Mouse (Mus musculus): ENCODE measurements at regions not wholly inside any gene's neighbourhood (a gene's known extent, or its start where the extent isn't known, plus 50 kb on each side); places are given as distances from the start of the nearest gene placed in this dataset.

DNA sequence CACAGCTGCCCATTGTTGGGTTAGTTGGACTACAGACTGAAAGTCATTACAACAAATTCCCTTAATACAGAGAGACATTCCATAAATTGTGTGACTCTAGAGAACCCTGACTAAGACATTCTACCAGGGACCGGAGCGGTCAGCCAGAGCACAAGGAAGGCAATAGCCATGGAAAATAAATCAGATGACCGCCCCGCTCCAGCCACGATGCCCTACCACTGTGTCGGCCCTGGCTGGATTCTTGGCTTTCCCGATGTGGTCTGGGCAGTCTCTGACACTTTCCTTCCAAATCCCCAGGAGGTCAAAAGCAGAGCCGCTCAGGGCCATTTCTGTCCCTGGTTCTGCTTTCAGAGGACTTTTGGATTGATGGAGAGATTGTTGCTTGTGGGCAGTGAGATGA, 57.8 kb downstream of the Lsm3 start:
- DNase-seq (ENCODE audit: low spot score) = no peak

DNA sequence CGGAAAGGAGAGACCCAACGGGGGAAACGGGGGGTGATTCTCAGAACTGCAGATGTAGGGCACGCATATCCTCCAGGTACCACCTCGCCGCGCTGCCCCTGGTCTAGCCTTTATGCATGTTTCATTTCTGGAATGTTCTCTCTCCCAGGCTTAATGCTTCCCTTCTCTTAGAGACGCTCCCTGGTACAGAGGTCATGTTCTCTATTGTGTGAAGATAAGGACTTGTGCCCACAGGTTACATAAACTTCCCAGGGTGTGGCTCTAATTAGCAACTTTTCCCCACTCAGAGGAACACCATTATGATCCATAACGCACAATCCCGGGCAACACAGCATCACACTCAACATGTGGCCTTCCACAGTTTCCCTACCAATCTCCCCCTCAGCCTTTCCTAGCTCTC, 58.7 kb downstream of the Lsm3 start:
- DNase-seq (ENCODE audit: low spot score) = no peak

DNA sequence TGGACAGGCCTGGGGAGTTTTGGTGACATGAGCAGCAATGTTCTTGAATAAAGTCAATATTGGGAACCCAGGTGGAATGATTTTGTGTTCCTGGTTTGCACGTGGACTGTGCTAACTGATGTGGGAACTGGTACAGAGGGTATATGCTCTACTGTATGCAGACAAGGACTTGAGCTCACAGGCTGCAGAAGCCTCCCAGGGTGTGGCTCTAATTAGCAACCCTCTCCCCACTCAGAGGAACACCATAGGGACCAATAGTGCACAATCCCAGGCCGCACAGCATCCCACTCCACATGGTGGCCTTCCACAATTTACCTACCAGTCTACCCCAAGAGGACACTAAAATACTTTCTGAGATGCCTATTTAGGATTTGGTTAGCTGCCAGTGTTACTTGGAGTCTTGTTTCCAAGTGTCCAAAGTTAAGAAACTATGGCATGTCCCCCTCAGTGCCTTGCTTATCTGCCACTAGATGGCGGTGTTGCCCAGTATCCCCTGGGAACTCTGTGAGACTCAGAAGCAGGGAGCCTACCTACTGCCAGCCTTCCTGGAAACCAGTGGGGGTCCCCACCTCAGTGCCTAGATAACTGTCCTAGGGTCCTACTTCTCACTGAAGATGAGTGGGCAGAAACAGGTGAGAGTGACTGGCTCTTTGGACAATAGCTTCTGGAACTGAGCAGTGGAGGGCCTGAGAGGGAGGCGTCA, 60.1 kb downstream of the Lsm3 start:
- peak; percentile 88 for DNase-seq (ENCODE audit: low spot score)

DNA sequence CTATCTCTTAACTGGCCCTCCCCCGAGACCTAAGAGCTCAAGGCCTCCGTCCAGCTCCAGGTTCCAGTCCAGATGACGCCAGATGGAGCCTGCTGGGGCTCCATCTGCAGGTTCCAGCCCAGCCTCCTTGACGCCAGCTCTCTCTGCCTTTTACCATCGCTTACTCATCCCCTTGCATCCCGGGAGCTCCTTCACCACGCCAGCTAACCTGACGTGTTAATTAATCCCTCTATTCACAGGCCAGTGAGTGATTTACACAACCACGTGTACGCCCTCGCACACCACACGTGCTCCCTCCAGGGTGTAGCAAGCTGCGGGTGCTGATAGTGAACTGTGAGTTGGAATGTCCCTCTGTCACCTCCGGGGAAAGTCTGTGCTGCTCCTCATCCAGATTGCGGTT, 61.2 kb downstream of the Lsm3 start:
- no peak for DNase-seq (ENCODE audit: low spot score)

DNA sequence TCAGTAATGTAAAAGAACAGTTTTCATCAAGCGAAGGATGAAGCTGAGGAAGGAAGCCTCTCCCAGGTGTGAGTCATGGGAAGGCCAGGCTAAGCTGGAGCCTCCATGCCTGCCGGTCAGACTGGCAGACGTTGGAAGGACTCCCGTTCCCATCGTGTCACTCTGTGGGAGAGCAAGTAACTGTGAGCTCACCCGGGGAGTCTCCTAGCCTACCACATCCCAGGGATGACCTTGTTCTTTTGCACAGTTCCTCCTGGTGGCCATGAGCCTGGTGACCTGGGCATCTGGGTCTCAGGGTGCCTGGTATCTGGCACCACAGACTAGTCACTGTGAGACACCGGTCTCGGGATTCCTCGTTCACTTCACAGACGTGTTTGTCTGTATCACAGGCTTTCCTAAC, 63.9 kb downstream of the Lsm3 start:
- DNase-seq (ENCODE audit: low spot score) = no peak

DNA sequence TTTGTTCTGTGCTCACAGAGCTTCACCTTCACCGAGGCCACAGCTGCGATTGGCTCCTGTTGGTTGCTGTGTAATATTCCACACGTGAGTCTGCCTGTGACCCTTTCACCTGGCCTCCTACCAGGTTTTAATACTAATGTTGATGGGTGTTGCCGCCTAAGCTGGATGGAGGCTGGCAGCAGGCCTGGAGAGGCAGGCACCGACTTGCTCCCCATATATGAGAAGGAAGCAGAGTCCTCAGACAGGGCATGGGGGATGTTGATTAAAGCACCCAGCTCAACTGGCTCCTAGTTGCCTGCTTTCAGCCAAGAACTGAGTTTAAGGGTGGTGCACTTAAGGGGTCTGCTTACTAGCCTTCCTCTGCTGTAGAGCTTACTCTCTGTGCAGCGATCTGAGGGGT, 64.9 kb downstream of the Lsm3 start:
- no peak for DNase-seq (ENCODE audit: low spot score)

DNA sequence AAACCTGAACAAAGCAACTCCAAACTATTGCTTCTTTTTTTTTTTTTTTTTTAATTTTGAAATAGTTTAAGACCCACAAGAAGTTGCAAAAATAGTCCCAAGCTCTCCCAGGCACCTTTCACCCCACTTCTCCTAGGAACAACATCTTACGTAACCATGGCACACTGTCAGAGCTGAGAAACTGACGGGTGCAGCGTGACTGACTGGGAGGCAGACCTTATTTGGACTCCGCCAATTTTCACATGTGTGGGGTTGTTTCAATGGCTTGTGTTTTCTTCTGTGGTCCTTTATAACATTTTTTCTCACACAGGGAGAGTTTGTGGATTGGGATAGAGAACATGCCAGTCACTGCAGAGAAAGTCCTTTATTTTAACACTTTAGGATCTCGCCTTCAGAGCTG, 66.6 kb downstream of the Lsm3 start:
- no peak for DNase-seq (ENCODE audit: low spot score)

DNA sequence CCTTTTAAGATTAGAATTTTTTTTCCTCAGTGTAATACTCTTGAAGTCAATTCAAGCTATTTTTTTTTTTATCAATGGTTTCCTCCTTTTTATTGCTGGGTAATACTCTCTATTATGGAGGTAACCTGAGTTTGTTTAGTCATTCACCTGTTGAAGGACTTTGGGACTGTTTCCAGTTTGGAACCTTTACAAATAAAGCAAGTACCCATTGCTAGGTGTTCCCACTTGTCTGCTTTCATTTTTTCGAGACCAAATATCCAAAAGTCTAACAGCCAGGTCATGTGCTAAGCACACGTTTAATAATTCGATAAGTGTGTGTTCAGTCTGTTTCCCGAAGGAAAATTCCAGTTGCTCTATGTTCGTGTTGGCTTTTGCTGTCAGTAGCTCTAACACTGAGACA, 67.6 kb downstream of the Lsm3 start:
- DNase-seq (ENCODE audit: low spot score) = no peak

DNA sequence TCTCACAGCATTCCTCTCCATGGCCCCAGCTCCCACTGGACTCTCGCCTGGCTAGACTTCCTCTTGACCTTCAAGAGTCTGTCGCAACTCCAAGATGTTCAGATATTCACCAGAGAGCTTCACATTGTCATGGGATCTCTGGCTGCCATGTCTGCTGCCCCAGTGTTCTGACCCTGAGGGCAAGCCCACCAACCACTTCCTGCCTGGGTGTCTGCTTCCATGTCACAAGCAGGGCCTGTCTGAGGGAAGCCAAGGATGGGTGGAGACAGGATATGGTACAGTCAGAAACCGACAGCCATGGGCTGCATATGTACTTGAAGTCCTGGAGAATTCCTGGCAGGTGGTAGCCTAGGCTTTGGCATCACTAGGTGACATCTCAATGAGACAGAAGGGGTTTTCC, 69.8 kb downstream of the Lsm3 start:
- no peak for DNase-seq (ENCODE audit: low spot score)

DNA sequence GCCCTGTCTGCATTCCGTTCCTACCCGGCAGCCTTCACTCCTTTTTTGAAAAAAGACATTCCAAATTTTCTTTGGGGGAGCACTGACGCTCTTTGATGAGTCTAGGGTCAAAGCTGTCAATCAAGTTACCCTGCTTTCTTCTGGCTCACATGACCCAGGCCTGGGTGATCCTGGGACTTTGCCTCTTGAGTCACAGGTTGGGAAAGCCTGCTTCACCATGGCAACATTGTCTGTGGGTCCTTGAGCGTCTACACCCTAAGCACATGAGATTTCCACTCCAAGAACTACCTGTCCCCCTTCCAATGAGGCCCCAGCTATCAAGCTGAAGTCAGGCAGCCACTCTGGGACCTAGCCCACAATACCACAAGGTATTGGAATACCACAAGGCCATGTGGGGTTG, 73.5 kb downstream of the Lsm3 start:
- DNase-seq (ENCODE audit: low spot score) = no peak

DNA sequence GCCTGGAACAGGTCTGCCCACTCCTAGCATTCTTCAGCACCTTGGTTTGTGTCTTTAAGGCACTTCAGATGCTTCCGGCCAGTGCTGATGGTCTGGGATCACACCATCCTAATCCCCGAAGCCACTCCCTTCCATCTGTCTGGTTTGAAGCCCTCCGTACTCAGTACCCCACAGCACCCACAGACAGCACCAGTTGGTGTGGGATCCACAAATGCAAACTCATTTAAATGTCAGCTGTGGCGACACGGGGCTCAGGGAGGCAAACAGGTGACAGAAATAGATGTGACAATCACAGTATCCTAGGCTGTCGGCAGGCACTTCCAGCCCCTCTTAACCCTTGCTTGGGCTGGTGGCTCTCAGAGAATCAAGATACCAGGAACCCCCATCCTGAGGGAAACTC, 74.7 kb downstream of the Lsm3 start:
- DNase-seq (ENCODE audit: low spot score) = peak; percentile 26

DNA sequence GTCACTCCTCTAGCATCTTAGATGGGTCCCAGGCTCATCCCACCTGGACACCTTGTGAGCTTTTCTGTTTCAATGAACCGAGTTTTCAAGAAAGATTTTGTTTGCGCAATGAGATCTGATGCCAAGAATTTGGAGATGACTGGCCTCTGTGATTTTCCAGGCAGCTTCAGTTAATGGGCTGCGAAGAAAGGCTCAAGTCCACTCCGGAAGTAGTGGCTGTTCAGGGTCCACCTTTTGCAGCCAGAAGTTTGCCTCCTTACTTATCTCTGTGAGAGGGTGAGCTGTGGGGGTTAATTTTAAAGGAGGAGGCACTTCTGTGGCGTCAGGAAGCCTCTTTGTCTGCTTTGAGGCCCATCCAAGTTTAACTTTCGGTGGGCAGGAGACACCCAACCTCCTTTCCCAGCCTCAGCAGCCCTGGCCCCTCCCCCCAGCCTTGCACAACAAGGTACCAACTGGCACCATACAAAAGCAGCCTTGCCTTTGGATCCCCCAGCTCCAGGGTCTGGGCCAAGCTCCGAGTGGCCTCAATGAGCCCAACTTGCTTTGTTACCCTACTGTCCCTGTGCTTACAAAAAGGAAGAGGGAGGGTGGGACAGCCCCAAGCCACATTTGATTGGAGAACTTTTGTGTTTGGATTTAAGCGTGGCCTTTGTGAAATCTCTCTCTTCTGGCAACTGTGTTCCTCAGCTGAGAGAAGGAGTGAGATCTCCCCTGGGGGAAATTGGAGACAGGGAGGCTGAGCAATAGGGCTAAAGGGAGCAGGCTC, 75.3 kb downstream of the Lsm3 start:
- peak; percentile 18 for DNase-seq (ENCODE audit: low spot score)

DNA sequence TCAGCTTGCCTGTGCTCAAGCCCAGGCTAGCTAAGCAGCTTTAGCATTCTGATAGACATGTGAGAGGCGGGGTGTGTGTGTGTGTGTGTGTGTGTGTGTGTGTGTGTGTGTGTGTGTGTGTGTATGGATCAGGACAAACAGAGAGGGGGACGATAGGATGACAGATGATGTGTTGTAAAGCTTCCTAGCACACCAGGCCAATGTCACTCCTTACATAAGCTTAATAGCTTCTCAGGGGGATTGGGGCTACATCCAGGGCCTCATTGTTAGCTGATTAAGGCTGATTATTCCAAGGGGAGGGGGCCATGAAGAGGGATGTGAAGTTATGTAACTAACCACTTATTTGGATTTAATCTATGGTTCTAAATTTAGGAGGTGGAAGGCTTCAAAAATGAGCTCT, 76.9 kb downstream of the Lsm3 start:
- peak; percentile 30 for DNase-seq (ENCODE audit: low spot score)

DNA sequence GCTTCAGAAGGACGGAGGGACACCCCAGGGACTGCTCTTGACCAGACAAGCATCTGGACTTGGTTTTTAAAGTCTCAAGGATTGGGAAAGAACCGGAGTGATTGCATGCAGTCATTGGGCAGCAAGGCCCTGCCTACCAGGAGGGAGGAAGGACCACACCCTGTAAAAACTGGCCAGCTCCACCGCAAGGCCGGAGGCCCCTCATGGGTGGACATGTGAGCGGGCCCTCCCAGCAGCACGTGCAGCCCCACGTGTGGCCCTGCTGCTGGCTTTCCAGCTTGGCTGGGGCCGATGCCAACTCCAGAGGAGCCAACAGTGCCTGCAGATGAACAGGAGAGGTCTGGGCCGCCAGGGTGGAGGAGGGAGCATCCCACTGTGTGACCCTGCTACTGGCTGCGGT, 83.2 kb downstream of the Lsm3 start:
- no peak for DNase-seq (ENCODE audit: low spot score)

DNA sequence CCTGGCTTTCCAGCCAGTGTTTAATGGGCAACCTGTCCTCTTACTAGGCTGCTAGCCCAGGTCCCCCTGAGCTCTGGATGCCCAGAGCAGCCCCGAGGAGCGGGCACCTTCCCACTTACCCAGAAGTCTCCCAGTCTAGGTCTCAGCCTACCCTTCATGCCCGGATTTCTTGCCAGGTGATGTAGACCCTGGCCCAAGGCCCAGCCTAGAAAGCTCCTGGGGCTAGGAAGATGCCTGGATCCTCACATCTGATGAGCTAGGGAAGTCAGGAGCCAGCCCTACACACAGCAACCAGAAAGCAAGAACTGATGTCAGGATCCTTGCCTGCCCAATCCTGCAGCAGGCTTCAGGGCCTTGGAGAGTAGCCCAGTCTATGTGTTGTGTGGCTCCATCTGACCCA, 83.7 kb upstream of the Slc6a6 start:
- no peak for DNase-seq (ENCODE audit: low spot score)

DNA sequence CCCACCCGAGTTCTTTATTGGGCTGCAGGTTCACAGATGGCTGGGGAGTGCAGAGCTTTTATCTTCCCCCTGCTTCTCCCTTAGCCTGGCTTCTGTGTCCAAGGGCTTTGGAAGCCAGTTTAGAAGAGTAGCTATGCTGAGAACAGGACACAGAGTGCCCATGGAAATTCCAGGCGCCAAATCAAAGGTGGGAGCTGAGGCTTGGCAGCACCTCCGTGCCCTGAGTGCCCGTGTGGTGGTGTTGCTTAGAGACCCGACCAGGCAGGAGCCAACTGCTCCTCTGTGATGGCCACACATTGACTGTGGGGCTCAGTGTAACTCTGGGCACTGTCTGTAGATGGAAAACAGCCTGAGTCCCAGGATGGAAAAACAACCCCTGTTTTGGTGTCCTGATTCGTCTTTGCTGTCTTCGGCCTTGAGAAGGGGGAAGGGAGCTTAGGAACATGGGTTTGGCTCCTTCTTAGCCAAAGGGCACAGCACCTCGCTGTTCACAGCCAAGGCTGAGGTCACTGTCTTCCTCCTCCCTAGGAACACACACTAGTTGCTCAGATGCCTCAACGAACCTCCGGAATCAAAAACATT, 77.1 kb upstream of the Slc6a6 start:
- no peak for DNase-seq (ENCODE audit: low spot score)

DNA sequence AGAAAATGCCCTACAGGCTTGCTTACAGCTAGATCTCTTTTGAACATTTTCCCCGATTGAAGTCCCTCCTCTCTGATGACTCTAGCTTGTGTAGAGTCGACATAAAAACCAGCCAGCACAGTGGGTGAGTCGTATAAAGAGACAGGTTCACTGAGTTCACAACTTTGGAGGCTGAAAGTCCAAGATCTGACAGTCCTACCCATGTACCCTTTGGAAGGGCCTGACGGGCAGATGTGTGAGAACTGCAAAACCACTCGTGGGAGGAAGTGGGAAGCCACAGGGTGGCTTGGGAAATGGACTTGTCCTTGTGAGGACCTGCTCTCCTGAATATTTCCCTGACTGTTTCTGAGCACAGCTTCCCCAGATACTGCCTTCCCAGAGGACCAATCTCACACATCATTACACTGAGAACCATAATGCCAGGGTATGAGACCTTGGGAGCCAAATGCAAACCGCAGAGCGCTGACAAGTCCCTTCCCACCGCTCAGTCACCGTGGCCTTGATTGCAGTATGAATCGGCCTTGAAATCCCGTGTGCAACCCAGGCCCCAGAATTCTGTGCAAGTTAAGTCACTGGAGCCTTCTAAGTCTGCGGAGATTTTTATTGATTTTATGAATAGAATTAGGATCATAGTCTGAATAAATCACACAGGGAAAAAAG, 76.1 kb upstream of the Slc6a6 start:
- no peak for DNase-seq (ENCODE audit: low spot score)

DNA sequence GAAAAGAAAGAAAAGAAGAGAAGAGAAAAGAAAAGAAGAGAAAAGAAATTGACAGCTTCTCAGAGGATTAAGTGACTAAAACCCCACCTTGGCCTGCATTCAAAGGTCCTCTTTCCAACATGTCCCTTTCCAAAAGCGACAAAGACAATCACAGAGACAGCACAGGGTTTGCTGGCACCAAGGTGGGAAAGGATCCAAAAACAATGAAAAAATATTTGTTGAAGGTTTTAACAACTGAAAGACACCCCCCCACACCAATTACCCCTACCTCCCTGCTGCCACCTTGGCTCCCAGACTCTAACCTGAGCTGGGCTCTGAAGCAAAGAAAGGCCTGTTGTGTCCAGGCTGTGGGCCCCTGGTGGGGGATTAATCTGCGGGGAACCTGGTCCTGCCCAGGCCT, 74.2 kb upstream of the Slc6a6 start:
- DNase-seq (ENCODE audit: low spot score) = no peak

DNA sequence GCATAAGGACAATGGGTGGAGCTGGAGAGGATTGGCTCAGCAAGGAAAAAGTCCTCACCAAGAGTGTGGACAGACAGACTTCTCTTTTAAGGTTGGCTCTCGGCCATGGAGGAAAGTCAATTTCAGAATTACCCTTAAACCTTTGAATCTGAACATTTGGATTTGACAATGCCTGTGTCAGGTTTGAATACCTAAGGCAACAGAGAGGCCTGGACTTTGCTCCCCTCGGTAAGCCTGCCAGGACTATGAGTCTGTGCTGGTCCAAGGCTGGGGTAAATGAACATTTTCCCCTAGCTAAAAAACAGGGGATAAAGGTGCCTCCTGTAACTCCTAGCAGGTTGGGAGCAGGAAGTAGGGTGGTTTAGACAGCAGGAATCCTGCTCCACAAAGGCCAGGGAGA, 68.8 kb upstream of the Slc6a6 start:
- DNase-seq (ENCODE audit: low spot score) = no peak

DNA sequence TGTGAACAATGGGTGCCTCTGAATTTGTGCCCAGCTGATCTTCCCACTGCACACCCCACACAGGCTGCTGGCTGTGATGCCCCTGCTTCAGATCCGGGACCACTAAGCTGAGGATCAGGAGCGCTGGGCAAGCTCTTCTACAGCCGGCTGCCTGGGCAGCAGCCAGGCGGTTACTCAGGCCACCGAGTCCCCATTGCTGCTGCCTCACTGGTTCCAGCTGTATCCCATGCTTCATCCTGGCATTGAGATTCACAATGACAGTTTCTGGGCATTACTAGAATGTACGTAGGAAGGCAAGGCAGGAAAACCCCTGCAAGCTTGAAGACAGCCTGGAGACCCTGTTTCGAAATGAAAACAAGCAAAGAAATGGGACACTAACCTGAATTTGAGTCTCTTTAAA, 67.3 kb upstream of the Slc6a6 start:
- peak; percentile 68 for DNase-seq (ENCODE audit: low spot score)

DNA sequence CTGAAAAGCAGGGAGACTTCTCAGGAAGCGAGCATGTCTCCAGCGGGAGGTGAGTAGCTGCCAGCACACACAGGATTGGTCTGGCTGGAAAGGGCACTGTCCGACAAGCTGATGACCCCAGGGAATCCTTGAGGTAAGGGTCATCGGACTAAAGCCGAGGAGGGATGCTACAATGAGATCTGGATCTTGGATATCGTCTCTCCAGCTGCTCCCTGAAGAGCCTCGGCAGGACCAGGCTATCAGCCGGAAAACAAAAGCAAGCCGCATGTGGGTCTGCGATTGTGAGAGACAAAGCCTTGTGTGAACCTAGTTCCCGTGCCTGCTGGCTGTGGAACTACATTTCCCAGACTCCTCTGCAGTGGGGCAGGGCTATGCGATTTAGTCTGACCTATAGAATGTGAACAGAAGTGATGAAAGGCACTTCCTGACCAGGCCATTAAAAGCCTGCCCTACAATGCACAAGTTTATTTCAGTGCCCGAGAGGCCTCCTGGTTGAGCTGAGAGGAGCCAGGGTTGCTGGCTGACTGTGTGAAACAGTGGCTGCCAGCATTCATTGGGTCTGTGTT, 66.7 kb upstream of the Slc6a6 start:
- peak; percentile 87 for DNase-seq (ENCODE audit: low spot score)

DNA sequence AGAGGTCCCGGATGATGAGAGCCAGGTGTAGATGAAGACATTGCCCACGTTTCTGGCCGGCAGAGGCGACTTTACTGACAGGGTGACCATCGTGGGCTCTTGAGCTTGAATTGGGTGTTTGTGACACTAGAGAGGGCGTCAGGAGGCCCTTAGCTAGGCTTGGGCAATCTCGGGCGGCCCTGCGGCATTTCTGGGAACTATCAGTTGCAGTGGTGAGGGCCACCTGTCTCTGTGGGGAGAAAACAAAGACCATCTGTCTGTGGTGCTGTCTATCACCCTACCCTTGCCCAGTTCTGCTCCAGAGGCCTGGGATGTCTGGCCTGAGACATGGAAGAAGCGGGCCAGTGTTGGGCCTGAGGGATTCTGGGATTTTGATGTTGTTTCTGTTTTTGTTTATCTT, 66.2 kb upstream of the Slc6a6 start:
- no peak for DNase-seq (ENCODE audit: low spot score)

DNA sequence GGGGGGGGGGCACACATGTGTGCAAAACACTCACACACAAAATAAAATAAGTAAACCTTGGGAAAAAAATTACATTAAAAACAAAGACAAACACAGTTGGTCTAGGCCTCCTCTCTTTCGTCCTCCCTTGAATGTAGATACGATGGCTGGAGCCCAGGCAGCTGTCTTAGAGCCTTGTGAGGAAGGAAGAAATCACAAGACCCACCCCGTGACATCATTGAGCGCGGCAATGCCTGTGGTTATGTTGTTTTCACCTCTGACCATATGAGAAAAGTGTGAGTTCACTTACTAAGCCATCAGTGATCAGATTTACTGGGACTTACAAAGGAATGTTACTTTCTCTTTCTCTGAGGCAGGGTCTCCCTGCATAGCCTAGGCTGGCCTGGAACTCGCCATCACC, 64.8 kb upstream of the Slc6a6 start:
- no peak for DNase-seq (ENCODE audit: low spot score)

Measured in retina, embryonic 14.5 days (tissue).